Mouse (Mus musculus) limb, embryonic 11.5 days (tissue): Measurements from ENCODE around the gene Tmem205. TPM values are rescaled to one million over a fixed set of nuclear protein-coding genes. Genes with fewer than 3 reads are reported as not detected.

Source experiments
- ATAC-seq: fragments of 200-750 bp; cut with Nextera tagmentation; 2 replicates; pipeline ENCODE4 v1.8.0; 2017; ENCODE audit warnings: low read depth; ENCODE audit not compliant: insufficient number of reproducible peaks, low FRiP score, low TSS enrichment
- DNase-seq: peaks from one replicate; pipeline ENCODE4 v3.0.0-alpha.2; 2015; ENCODE audit warnings: low spot score
- H3K27ac ChIP-seq: fragments of 300-500 bp; sonication (generic); replicated peaks from 2 replicates; pipeline ENCODE4 v1.5.1; 2014; ENCODE audit warnings: low read depth, mild to moderate bottlenecking, low read length
- H3K27me3 ChIP-seq: fragments of 300-500 bp; sonication (generic); 2 replicates; pipeline ENCODE4 v1.6.1; 2014; ENCODE audit warnings: mild to moderate bottlenecking, low read length, mixed read lengths; ENCODE audit not compliant: control insufficient read depth, insufficient read depth
- H3K36me3 ChIP-seq: fragments of 300-500 bp; sonication (generic); 2 replicates; pipeline ENCODE4 v1.6.1; 2014; ENCODE audit warnings: mild to moderate bottlenecking, low read length, moderate library complexity, mixed read lengths; ENCODE audit not compliant: control insufficient read depth, insufficient read depth
- H3K4me1 ChIP-seq: fragments of 300-500 bp; sonication (generic); 2 replicates; pipeline ENCODE4 v1.6.1; 2014; ENCODE audit warnings: low read length, mixed read lengths; ENCODE audit not compliant: control insufficient read depth, insufficient read depth
- H3K4me2 ChIP-seq: fragments of 300-500 bp; sonication (generic); 2 replicates; pipeline ENCODE4 v1.6.1; 2014; ENCODE audit warnings: low read depth, mild to moderate bottlenecking, moderate library complexity; ENCODE audit not compliant: severe bottlenecking
- H3K4me3 ChIP-seq: fragments of 300-500 bp; sonication (generic); 2 replicates; pipeline ENCODE4 v1.5.1; 2014; ENCODE audit warnings: low read depth, low read length
- H3K9ac ChIP-seq: fragments of 300-500 bp; sonication (generic); 2 replicates; pipeline ENCODE4 v1.6.1; 2014; ENCODE audit warnings: mild to moderate bottlenecking, low read length
- H3K9me3 ChIP-seq: fragments of 300-500 bp; sonication (generic); 2 replicates; pipeline ENCODE4 v1.6.1; 2016; ENCODE audit warnings: low read length; ENCODE audit not compliant: control insufficient read depth
- WGBS: fragments of 180-500 bp; shearing (Covaris S2); extraction: QIAGEN DNeasy Blood & Tissue Kit; methylation state at CpG from one replicate; pipeline ENCODE4 v1.1.7; 2014; 5-methylcytosine and 5-hydroxymethylcytosine counted together
- polyA plus RNA-seq: library from polyadenylated mRNA; unstranded; fragments of >200 nt; fragmentation: Nextera tagmentation; extraction: Ambion mirVana; gene quantifications from 2 replicates; pipeline ENCODE4 v1.2.1, GENCODE M21; 2014

The Tmem205 gene
- polyA plus RNA-seq, 1 experiment from 2014 or later: 29.9 TPM

DNA sequence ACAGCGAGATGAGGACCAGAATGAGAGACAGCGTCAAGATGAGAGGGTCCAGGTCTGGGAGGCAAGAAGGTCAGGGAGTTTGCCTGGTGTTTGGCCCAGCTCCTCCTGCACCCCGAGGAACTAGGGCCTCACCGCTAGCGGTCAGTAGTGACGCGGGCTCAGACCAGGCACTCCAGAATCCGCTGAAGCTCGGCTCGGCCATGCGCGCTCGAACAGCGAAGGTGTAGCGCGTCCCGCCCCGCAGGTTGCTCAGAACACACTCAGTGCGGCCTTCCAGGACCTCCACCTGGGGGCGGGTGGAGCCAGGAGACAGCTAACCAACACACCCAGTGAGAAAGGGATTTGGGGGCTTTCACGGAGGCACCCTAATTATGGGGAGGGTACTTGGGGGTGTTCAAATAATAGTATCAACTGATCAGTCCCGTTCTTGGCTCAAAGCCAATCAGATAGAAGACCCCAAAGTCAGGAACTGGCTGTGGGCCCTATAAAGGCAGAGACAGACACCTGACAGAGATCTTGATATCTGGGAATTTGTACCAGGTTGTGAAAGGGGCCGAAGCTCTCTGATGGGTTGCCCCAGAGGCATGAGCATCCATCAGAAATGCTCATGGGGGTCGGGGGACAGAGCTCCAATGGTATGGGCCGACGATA lies 33.3 kb upstream of the Tmem205 start:
- Histone ChIP-seq H3K36me3 (peaks cover 6% of the 10 kb centered on the region; the same call in 1 of the 2 replicates), H3K4me1 (0 out of 2 replicates have a peak, but pooled peaks cover 10% of the 10 kb centered on the region), H3K27ac (no peak overlapping the region), H3K27me3 (peaks cover 36% of the 10 kb centered on the region), H3K9ac (no peak overlapping the region), H3K4me3 (no peak overlapping the region), H3K9me3 (no peaks in the 10 kb centered on the region), H3K4me2 (peak overlapping the region; percentile 22)
- ATAC-seq (no peak), DNase-seq (peak; percentile 51)
- WGBS: 6% methylated on average over 26 of the region's 26 CpGs

- Histone ChIP-seq H3K4me2 (peak overlapping the region; percentile 22; the same call in 1 of the 2 replicates), H3K36me3 (peaks cover 6% of the 10 kb centered on the region; the same call in 1 of the 2 replicates), H3K27ac (no peak overlapping the region), H3K9ac (no peak overlapping the region), H3K27me3 (peaks cover 36% of the 10 kb centered on the region), H3K4me3 (no peak overlapping the region), H3K9me3 (no peaks in the 10 kb centered on the region), H3K4me1 (0 out of 2 replicates have a peak, but pooled peaks cover 10% of the 10 kb centered on the region)
- ATAC-seq: no peak
- no peak for DNase-seq
- WGBS: 44% methylated on average over 9 of the region's 9 CpGs
Observed at GRCm38 (mm10) chr9:21960135-21960534, 32.8 kb upstream of the Tmem205 start.

GRCm38 (mm10) chr9:21959244-21959643 lies 31.9 kb upstream of the Tmem205 start:
- Histone ChIP-seq H3K36me3 (peaks cover 6% of the 10 kb centered on the region; the same call in 1 of the 2 replicates), H3K27ac (no peak overlapping the region), H3K9me3 (no peaks in the 10 kb centered on the region), H3K4me2 (no peak overlapping the region), H3K4me3 (no peak overlapping the region), H3K9ac (no peak overlapping the region), H3K27me3 (peaks cover 36% of the 10 kb centered on the region), H3K4me1 (0 out of 2 replicates have a peak, but pooled peaks cover 10% of the 10 kb centered on the region)
- ATAC-seq (no peak), DNase-seq (no peak)
- 88% methylated on average over 7 of the region's 7 CpGs for WGBS

DNA sequence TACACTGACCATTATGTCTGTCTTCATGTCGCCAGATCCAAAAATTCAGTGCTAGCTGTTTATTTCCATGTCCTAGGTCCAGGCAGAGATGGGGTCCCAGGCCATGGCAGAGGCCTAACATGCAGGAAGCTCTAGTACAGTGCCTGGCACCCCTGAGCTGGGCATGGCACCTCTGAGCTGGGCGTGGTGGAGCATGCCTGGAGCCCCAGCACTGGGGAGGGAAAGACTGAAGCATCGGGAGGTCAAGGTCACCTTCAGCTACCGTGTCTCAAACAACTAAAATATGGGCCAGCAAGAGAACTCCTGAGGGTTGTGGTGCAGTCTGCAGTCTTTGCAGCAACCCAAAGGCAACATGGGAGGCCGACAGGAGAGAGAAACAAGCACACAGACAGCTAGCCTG lies 31.0 kb upstream of the Tmem205 start:
- no peak overlapping the region for H3K27ac ChIP-seq
- no peak overlapping the region for H3K4me2 ChIP-seq
- 80% methylated on average over 5 of the region's 5 CpGs for WGBS
- H3K4me1 ChIP-seq: 0 out of 2 replicates have a peak, but pooled peaks cover 10% of the 10 kb centered on the region
- no peak overlapping the region for H3K4me3 ChIP-seq
- peaks cover 34% of the 10 kb centered on the region for H3K27me3 ChIP-seq
- ATAC-seq: no peak
- H3K9ac ChIP-seq: no peak overlapping the region
- H3K36me3 ChIP-seq: peaks cover 6% of the 10 kb centered on the region; the same call in 1 of the 2 replicates
- no peaks in the 10 kb centered on the region for H3K9me3 ChIP-seq
- DNase-seq: no peak

DNA sequence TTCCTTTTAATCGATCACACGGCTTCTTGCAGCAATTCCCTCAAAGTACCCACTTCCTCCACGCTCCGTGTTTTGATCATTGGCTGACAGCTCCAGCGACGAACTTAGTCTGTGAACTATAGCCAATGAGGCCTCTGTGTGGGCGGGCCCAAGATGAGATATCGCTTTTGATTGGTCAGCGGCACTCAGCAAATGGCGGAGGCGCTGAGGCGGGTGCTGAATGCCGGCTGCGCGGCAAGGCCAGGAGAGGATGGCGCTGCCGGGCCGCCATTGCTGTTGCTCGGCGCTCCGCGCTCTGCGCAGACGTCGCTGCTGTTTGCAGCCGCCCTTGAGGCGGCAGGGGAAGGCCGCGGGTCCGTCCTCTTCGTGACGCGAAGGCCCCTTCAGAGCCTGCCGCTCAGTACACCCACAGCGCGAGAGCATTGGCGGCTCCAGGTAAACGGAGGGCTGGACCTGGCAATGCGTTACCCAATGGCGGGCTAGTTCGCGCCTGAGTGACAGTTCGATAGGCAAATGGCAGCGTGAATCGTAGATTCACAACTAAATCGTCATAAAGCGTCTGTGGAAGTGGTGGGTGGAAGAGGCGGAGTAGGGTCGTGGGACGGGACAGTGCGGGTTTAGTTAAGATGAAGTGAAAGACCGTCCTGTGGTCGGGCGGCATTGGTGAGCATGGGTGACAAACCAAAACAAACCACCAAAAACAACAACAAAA lies 28.4 kb upstream of the Tmem205 start, which contains the start of gene Swsap1:
Gene Swsap1 (plus strand): TSS at position 186 of the 712 bp plus-strand sequence.
- ATAC-seq (peak; percentile 96), DNase-seq (peak; percentile 97)
- H3K27me3 ChIP-seq: peaks cover 9% of the 10 kb centered on the region
- no peaks in the 10 kb centered on the region for H3K9me3 ChIP-seq
- H3K36me3 ChIP-seq: peaks cover 6% of the 10 kb centered on the region; the same call in 1 of the 2 replicates
- peak within 1 kb of the TSS; percentile 76 for H3K9ac ChIP-seq
- H3K4me3 ChIP-seq: peak within 1 kb of the TSS; percentile 73
- under 1% methylated on average over 54 of the region's 54 CpGs for WGBS
- H3K4me2 ChIP-seq: peak within 1 kb of the TSS; percentile 61
- H3K27ac ChIP-seq: peak within 1 kb of the TSS; percentile 70; the same call in 1 of the 2 replicates
- H3K4me1 ChIP-seq: 0 out of 2 replicates have a peak, but pooled peaks cover 4% of the 10 kb centered on the region

GRCm38 (mm10) chr9:21955225-21955569 lies 27.8 kb upstream of the Tmem205 start:
- ATAC-seq (peak; percentile 45), DNase-seq (no peak)
- no peaks in the 10 kb centered on the region for H3K9me3 ChIP-seq
- H3K4me2 ChIP-seq: peak overlapping the region; percentile 61
- H3K27me3 ChIP-seq: peaks cover 3% of the 10 kb centered on the region
- H3K4me3 ChIP-seq: peak overlapping the region; percentile 73
- peaks cover 6% of the 10 kb centered on the region; the same call in 1 of the 2 replicates for H3K36me3 ChIP-seq
- WGBS: 3% methylated on average over 18 of the region's 18 CpGs
- H3K9ac ChIP-seq: peak overlapping the region; percentile 58
- no peaks in the 10 kb centered on the region for H3K4me1 ChIP-seq
- peak overlapping the region; percentile 70; the same call in 1 of the 2 replicates for H3K27ac ChIP-seq

GRCm38 (mm10) chr9:21954635-21955034 lies 27.3 kb upstream of the Tmem205 start:
- no peak for ATAC-seq
- Histone ChIP-seq H3K4me1 (no peaks in the 10 kb centered on the region), H3K9ac (no peak overlapping the region), H3K27ac (no peak overlapping the region), H3K36me3 (peaks cover 3% of the 10 kb centered on the region; the same call in 1 of the 2 replicates), H3K9me3 (no peaks in the 10 kb centered on the region), H3K4me2 (no peak overlapping the region), H3K27me3 (peaks cover 2% of the 10 kb centered on the region; the same call in 1 of the 2 replicates), H3K4me3 (no peak overlapping the region)
- WGBS: 85% methylated on average over 3 of the region's 3 CpGs
- DNase-seq: no peak

DNA sequence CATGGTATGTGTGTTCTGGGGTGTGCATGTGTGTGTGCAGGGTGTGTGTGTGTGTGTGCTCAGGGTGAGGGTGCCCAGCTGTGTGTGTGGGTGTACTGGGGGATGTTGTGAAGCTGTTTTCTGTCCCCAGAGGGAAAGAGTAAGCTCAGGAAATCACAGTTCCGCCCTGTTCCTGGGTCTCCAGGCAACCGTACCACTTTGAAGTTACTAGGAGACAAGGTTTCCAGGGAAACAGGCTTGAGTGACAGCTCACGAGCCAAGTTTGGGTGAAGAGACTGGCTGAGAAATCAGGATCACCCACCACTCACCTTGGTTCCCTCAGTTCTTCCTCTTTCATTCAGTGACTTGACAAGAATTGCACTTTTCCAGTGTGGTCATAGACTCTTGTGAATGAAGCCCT lies 26.2 kb upstream of the Tmem205 start:
- no peaks in the 10 kb centered on the region for H3K4me1 ChIP-seq
- H3K36me3 ChIP-seq: peaks cover 3% of the 10 kb centered on the region; the same call in 1 of the 2 replicates
- H3K9ac ChIP-seq: no peak overlapping the region
- no peaks in the 10 kb centered on the region for H3K27me3 ChIP-seq
- H3K9me3 ChIP-seq: no peaks in the 10 kb centered on the region
- H3K27ac ChIP-seq: no peak overlapping the region
- DNase-seq (no peak), ATAC-seq (no peak)
- WGBS: 15% methylated on average over 3 of the region's 3 CpGs
- no peak overlapping the region for H3K4me3 ChIP-seq
- no peak overlapping the region for H3K4me2 ChIP-seq
